Mouse (Mus musculus) embryonic facial prominence, embryonic 14.5 days (tissue): Measurements from ENCODE around the gene Swt1. TPM values are rescaled to one million over a fixed set of nuclear protein-coding genes. Genes with fewer than 3 reads are reported as not detected.
"Not testable (repeated sequence)": the region's sequence is repeated elsewhere in the genome, so short reads cannot be mapped to it uniquely, and the experiment has no call there.

Experiments
- ATAC-seq: fragments of 200-750 bp; cut with Nextera tagmentation; 2 replicates; pipeline ENCODE4 v1.8.0; 2017; ENCODE audit warnings: low read depth, moderate number of reproducible peaks, moderate TSS enrichment
- DNase-seq: peaks from one replicate; pipeline ENCODE4 v3.0.0-alpha.2; 2015; ENCODE audit warnings: low spot score
- H3K27ac ChIP-seq: fragments of 300-500 bp; sonication (generic); replicated peaks from 2 replicates; pipeline ENCODE4 v1.5.1; 2014; ENCODE audit warnings: low read depth, mild to moderate bottlenecking, low read length, moderate library complexity
- H3K27me3 ChIP-seq: fragments of 300-500 bp; sonication (generic); replicated peaks from 2 replicates; pipeline ENCODE4 v1.6.1; 2014; ENCODE audit warnings: low read length; ENCODE audit not compliant: control insufficient read depth, insufficient read depth
- H3K36me3 ChIP-seq: fragments of 300-500 bp; sonication (generic); 2 replicates; pipeline ENCODE4 v1.6.1; 2014; ENCODE audit warnings: low read length, mixed read lengths; ENCODE audit not compliant: control insufficient read depth, insufficient read depth
- H3K4me1 ChIP-seq: fragments of 300-500 bp; sonication (generic); 2 replicates; pipeline ENCODE4 v1.6.1; 2014; ENCODE audit warnings: antibody characterized with exemption, low read length; ENCODE audit not compliant: control insufficient read depth, insufficient read depth
- H3K4me2 ChIP-seq: fragments of 300-500 bp; sonication (generic); 2 replicates; pipeline ENCODE4 v1.6.1; 2014; ENCODE audit warnings: low read depth, mild to moderate bottlenecking, low read length, moderate library complexity, mixed read lengths
- H3K4me3 ChIP-seq: fragments of 300-500 bp; sonication (generic); 2 replicates; pipeline ENCODE4 v1.5.1; 2014; ENCODE audit warnings: low read depth, mild to moderate bottlenecking, low read length
- H3K9ac ChIP-seq: fragments of 300-500 bp; sonication (generic); 2 replicates; pipeline ENCODE4 v1.6.1; 2014; ENCODE audit warnings: low read depth, mild to moderate bottlenecking, low read length, moderate library complexity, mixed read lengths
- H3K9me3 ChIP-seq: fragments of 300-500 bp; sonication (generic); 2 replicates; pipeline ENCODE4 v1.6.1; 2016; ENCODE audit warnings: low read length; ENCODE audit not compliant: control insufficient read depth
- WGBS: fragments of 180-500 bp; shearing (Covaris S2); extraction: QIAGEN DNeasy Blood & Tissue Kit; methylation state at CpG from one replicate; pipeline ENCODE4 v1.1.7; 2014; 5-methylcytosine and 5-hydroxymethylcytosine counted together
- polyA plus RNA-seq: library from polyadenylated mRNA; unstranded; fragments of >200 nt; fragmentation: Nextera tagmentation; extraction: Ambion mirVana; gene quantifications from 2 replicates; pipeline ENCODE4 v1.2.1, GENCODE M21; 2014

The Swt1 gene
- polyA plus RNA-seq, 1 experiment from 2014 or later, result 20.9 TPM

GRCm38 (mm10) chr1:151352911-151353310 is 75.3 kb downstream of the Swt1 start:
- no peaks in the 10 kb centered on the region for H3K27me3 ChIP-seq
- 83% methylated on average over 2 of the region's 2 CpGs for WGBS
- no peaks in the 10 kb centered on the region for H3K9me3 ChIP-seq
- no peak overlapping the region for H3K27ac ChIP-seq
- H3K4me3 ChIP-seq, result no peak overlapping the region
- H3K36me3 ChIP-seq, result peaks cover 82% of the 10 kb centered on the region
- H3K4me1 ChIP-seq, result peaks cover 6% of the 10 kb centered on the region; the same call in 1 of the 2 replicates
- no peak overlapping the region for H3K9ac ChIP-seq
- H3K4me2 ChIP-seq, result no peak overlapping the region
- ATAC-seq (no peak), DNase-seq (peak; percentile 23)

- peak overlapping the region; percentile 5; the same call in 1 of the 2 replicates for H3K4me2 ChIP-seq
- WGBS, result 66% methylated on average over 4 of the region's 4 CpGs
- H3K27me3 ChIP-seq, H3K27ac ChIP-seq, ATAC-seq, H3K9me3 ChIP-seq, DNase-seq, H3K9ac ChIP-seq: not testable (repeated sequence)
- peaks cover 39% of the 10 kb centered on the region for H3K36me3 ChIP-seq
- 0 out of 2 replicates have a peak overlapping the region, but pooled peaks have one; percentile 2 for H3K4me3 ChIP-seq
- peaks cover 21% of the 10 kb centered on the region for H3K4me1 ChIP-seq
Measured at GRCm38 (mm10) chr1:151348293-151348692, 80.0 kb downstream of the Swt1 start.

- Histone ChIP-seq H3K9me3 (no peaks in the 10 kb centered on the region), H3K27me3 (no peaks in the 10 kb centered on the region), H3K27ac (peak overlapping the region; percentile 95), H3K9ac (peak overlapping the region; percentile 96), H3K4me2 (peak overlapping the region; percentile 83), H3K4me3 (peak overlapping the region; percentile 96), H3K4me1 (peaks cover 29% of the 10 kb centered on the region), H3K36me3 (peaks cover 23% of the 10 kb centered on the region)
- WGBS, result 22% methylated on average over 6 of the region's 6 CpGs
- ATAC-seq, result no peak
- no peak for DNase-seq
Measured at GRCm38 (mm10) chr1:151346681-151347127, 81.6 kb downstream of the Swt1 start.

GRCm38 (mm10) chr1:151345863-151346195 is 82.4 kb downstream of the Swt1 start:
- Histone ChIP-seq H3K27me3 (no peaks in the 10 kb centered on the region), H3K4me3 (peak overlapping the region; percentile 96), H3K4me1 (peaks cover 30% of the 10 kb centered on the region), H3K9ac (peak overlapping the region; percentile 96), H3K9me3 (no peaks in the 10 kb centered on the region), H3K4me2 (peak overlapping the region; percentile 83), H3K27ac (peak overlapping the region; percentile 95; the same call in 1 of the 2 replicates), H3K36me3 (peaks cover 14% of the 10 kb centered on the region; the same call in 1 of the 2 replicates)
- ATAC-seq (no peak), DNase-seq (peak; percentile 13)

GRCm38 (mm10) chr1:151345109-151345862 is 83.0 kb downstream of the Swt1 start:
- WGBS, result 1% methylated on average over 38 of the region's 55 CpGs
- Histone ChIP-seq H3K9me3 (no peaks in the 10 kb centered on the region), H3K4me1 (peaks cover 30% of the 10 kb centered on the region), H3K27me3 (no peaks in the 10 kb centered on the region), H3K4me2 (peak overlapping the region; percentile 83), H3K4me3 (peak overlapping the region; percentile 96), H3K27ac (peak overlapping the region; percentile 95), H3K9ac (peak overlapping the region; percentile 96), H3K36me3 (peaks cover 9% of the 10 kb centered on the region; the same call in 1 of the 2 replicates)
- peak; percentile 96 for DNase-seq
- ATAC-seq, result peak; percentile 82

- H3K4me3 ChIP-seq, result peak within 1 kb of the TSS; percentile 96
- peaks cover 3% of the 10 kb centered on the region; the same call in 1 of the 2 replicates for H3K36me3 ChIP-seq
- no peaks in the 10 kb centered on the region for H3K9me3 ChIP-seq
- DNase-seq (peak; percentile 98), ATAC-seq (peak; percentile 95)
- peak within 1 kb of the TSS; percentile 83 for H3K4me2 ChIP-seq
- peak within 1 kb of the TSS; percentile 95 for H3K27ac ChIP-seq
- peak within 1 kb of the TSS; percentile 96 for H3K9ac ChIP-seq
- H3K27me3 ChIP-seq, result no peaks in the 10 kb centered on the region
- WGBS, result under 1% methylated on average over 43 of the region's 104 CpGs
- peaks cover 29% of the 10 kb centered on the region for H3K4me1 ChIP-seq
Measured at GRCm38 (mm10) chr1:151344283-151345108, 83.8 kb downstream of the Swt1 start, which contains the start of gene Ivns1abp. Gene Ivns1abp, plus strand, starts transcription at chr1:151344477.

GRCm38 (mm10) chr1:151343571-151344282 is 84.5 kb downstream of the Swt1 start:
- peak overlapping the region; percentile 96 for H3K4me3 ChIP-seq
- peak overlapping the region; percentile 96 for H3K9ac ChIP-seq
- peak overlapping the region; percentile 61 for H3K27ac ChIP-seq
- H3K27me3 ChIP-seq, result no peaks in the 10 kb centered on the region
- peaks cover 28% of the 10 kb centered on the region for H3K4me1 ChIP-seq
- peak overlapping the region; percentile 83 for H3K4me2 ChIP-seq
- DNase-seq, result peak; percentile 5
- no peak; the same call in 1 of the 2 replicates for ATAC-seq
- WGBS, result 1% methylated on average over 17 of the region's 17 CpGs
- H3K36me3 ChIP-seq, result no peaks in the 10 kb centered on the region
- no peaks in the 10 kb centered on the region for H3K9me3 ChIP-seq

- 0 out of 2 replicates have a peak overlapping the region, but pooled peaks have one; percentile 2 for H3K9ac ChIP-seq
- no peaks in the 10 kb centered on the region for H3K36me3 ChIP-seq
- 25% methylated on average over 6 of the region's 6 CpGs for WGBS
- H3K9me3 ChIP-seq, result no peaks in the 10 kb centered on the region
- peak overlapping the region; percentile 96 for H3K4me3 ChIP-seq
- H3K27ac ChIP-seq, result no peak overlapping the region; the same call in 1 of the 2 replicates
- DNase-seq (peak; percentile 24), ATAC-seq (no peak)
- H3K4me1 ChIP-seq, result peaks cover 33% of the 10 kb centered on the region
- H3K4me2 ChIP-seq, result peak overlapping the region; percentile 83
- no peaks in the 10 kb centered on the region for H3K27me3 ChIP-seq
Measured at GRCm38 (mm10) chr1:151342968-151343367, 85.3 kb downstream of the Swt1 start.
